Mouse (Mus musculus) G1E (cell line): ENCODE measurements around the gene Ttc4. TPM values are rescaled to one million over a fixed set of nuclear protein-coding genes. Genes with fewer than 3 reads are reported as not detected.

ENCODE experiments used
- ATAC-seq: 2 replicates; pipeline ENCODE4 v1.8.0; 2016; ENCODE audit warnings: mild to moderate bottlenecking; ENCODE audit not compliant: insufficient number of reproducible peaks, poor library complexity, low FRiP score, severe bottlenecking; ENCODE audit errors: extremely low read depth
- DNase-seq: peaks from one replicate; pipeline ENCODE4 v3.0.0; 2012; ENCODE audit warnings: low spot score
- H3K27me3 ChIP-seq: 2 replicates; pipeline ENCODE4 v1.6.1; 2012; ENCODE audit warnings: mild to moderate bottlenecking, low read length, inconsistent platforms; ENCODE audit not compliant: insufficient read depth
- H3K36me3 ChIP-seq: replicated peaks from 2 replicates; pipeline ENCODE3; 2012; ENCODE audit warnings: mild to moderate bottlenecking, inconsistent platforms
- H3K4me1 ChIP-seq: 2 replicates; pipeline ENCODE4 v1.6.1; 2012; ENCODE audit warnings: low read depth, low read length, inconsistent platforms, mixed read lengths; ENCODE audit not compliant: insufficient read depth
- H3K4me3 ChIP-seq: 2 replicates; pipeline ENCODE4 v1.5.1; 2012; ENCODE audit warnings: low read depth, mild to moderate bottlenecking, inconsistent platforms, low read length, moderate library complexity, mixed read lengths
- H3K9me3 ChIP-seq: replicated peaks from 2 replicates; pipeline ENCODE4 v1.6.1; 2012; ENCODE audit warnings: inconsistent platforms
- CTCF ChIP-seq: IDR thresholded peaks from 2 replicates; pipeline ENCODE4 v1.5.1; 2012; ENCODE audit warnings: low read depth, low read length, inconsistent platforms, mixed read lengths
- GATA1 ChIP-seq: IDR thresholded peaks from 2 replicates; pipeline ENCODE4 v1.6.1; 2012; ENCODE audit warnings: borderline replicate concordance, low read length, inconsistent platforms, mixed read lengths
- GATA2 ChIP-seq: IDR thresholded peaks from 2 replicates; pipeline ENCODE4 v1.6.1; 2012; ENCODE audit warnings: low read depth, low read length, inconsistent platforms, borderline replicate concordance
- POLR2AphosphoS5 ChIP-seq: IDR thresholded peaks from 2 replicates; pipeline ENCODE4 v1.6.1; 2012; ENCODE audit warnings: low read depth, low read length, inconsistent platforms; ENCODE audit not compliant: insufficient replicate concordance
- TAL1 ChIP-seq: conservative IDR thresholded peaks from 2 replicates; pipeline ENCODE4 v1.6.1; 2012; ENCODE audit warnings: low read depth, low read length, inconsistent platforms, mixed read lengths
- polyA plus RNA-seq: library from polyadenylated mRNA; stranded (reverse); fragments of >175 nt; gene quantifications from 2 replicates; pipeline ENCODE4 v1.2.3, GENCODE M21; 2012
- total RNA-seq, 2 experiments: library from RNA; stranded (forward) in 1 of 2; stranded (reverse) in 1 of 2; fragments of 200-1000 nt in 1 of 2; fragments of >200 nt in 1 of 2; fragmentation: Nextera tagmentation in 1 of 2; gene quantifications; 2 replicates each; pipeline ENCODE4 v1.2.3; 2014 to 2017

Ttc4 gene
- total and polyA plus RNA-seq, 3 experiments: 16.6 to 73.6 (median 58.7) TPM

DNA sequence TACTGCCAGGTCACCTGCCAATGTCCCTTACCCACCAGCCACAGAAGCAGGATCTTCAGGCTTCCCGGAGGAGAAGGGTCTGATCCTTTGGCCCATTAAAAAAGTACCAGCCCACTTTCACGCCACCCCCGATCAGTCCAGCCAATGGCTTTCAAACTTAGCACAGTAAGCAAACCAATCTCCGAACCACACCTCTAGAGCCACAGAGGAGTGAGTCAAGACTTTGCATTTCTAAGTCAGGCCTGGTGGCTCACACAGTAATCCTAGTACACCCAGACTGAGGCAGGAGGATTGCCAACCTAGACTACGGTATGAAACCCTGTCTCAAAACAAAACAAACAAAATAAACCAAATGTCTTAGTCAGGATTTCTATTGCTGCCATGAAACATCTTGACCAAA is 49.4 kb downstream of the Ttc4 start:
- Histone ChIP-seq H3K27me3 (peaks cover 34% of the 10 kb centered on the region), H3K4me3 (no peak overlapping the region), H3K4me1 (no peaks in the 10 kb centered on the region), H3K9me3 (no peaks in the 10 kb centered on the region), H3K36me3 (no peaks in the 10 kb centered on the region)
- no peak for TF ChIP-seq GATA1
- no peak for TF ChIP-seq GATA2
- TF ChIP-seq POLR2AphosphoS5: no peak
- no peak for TF ChIP-seq TAL1
- TF ChIP-seq CTCF: no peak
- ATAC-seq: no peak
- DNase-seq: no peak

DNA sequence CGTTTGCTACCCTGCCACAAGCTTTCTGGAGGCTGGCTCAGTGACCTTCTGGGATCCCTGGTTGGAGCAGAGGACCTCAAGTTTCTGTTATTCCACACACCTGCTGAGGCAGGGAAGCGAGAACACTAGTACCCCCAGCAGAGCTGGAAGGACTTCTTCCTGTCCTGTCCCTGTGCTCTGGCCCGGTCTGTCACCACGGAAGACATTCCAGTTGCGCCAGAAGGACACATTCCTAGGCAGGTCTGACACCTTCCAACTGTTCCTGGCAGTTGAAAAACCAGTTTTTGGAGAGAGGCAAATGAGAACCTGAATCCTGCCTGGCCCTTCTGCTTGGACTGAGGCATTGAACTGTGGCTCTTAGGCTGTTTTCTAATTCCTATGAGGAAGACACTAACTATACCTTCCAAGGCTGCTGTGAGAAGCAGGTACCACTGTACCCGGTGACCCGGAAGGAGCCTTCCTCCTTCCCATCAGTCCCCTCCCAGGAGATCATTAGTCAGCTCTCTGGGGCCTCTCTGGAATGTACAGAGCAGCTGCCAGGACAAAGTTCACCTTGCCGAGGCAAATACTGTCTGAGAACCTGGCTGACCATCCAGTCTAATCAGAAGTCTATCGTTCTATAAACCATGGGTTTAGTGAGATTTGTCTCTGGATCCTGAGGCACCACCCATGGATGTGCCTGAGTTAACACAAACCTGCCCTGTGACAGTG is 49.9 kb downstream of the Ttc4 start:
- Histone ChIP-seq H3K4me3 (no peak overlapping the region), H3K27me3 (peaks cover 33% of the 10 kb centered on the region), H3K4me1 (no peaks in the 10 kb centered on the region), H3K36me3 (no peaks in the 10 kb centered on the region), H3K9me3 (no peaks in the 10 kb centered on the region)
- TF ChIP-seq POLR2AphosphoS5: no peak
- no peak for TF ChIP-seq GATA2
- no peak for TF ChIP-seq CTCF
- TF ChIP-seq GATA1: no peak
- no peak for TF ChIP-seq TAL1
- no peak for ATAC-seq
- no peak for DNase-seq

DNA sequence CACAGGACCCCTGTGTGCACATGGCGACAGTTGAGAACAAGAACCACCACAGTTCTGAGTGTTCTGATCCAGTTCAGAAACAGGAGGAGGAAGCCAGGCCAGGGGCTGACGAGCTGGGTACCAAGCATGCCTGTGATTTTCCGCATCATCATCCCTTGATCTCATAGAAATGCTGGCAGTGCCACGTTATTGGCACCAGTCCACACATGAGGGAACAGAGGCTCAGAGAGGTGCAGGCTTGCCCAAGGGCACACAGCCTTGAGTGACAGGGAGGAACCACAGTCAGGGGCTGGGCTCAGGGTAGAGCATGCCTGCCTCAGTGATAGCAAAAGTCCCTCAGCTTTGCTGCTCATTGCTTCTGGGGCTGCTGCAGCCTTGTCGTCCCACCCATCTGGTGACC is 50.9 kb downstream of the Ttc4 start:
- DNase-seq (no peak), ATAC-seq (no peak)
- no peaks in the 10 kb centered on the region for H3K36me3 ChIP-seq
- TF ChIP-seq POLR2AphosphoS5 (no peak), TAL1 (no peak), GATA1 (no peak), GATA2 (no peak), CTCF (no peak)
- no peaks in the 10 kb centered on the region for H3K9me3 ChIP-seq
- no peak overlapping the region for H3K4me3 ChIP-seq
- peaks cover 28% of the 10 kb centered on the region for H3K27me3 ChIP-seq
- no peaks in the 10 kb centered on the region for H3K4me1 ChIP-seq

GRCm38 (mm10) chr4:106624271-106624670 is 54.5 kb downstream of the Ttc4 start:
- no peaks in the 10 kb centered on the region for H3K4me1 ChIP-seq
- TF ChIP-seq POLR2AphosphoS5 (no peak), GATA2 (no peak), TAL1 (no peak), GATA1 (no peak), CTCF (no peak)
- DNase-seq (no peak), ATAC-seq (no peak)
- no peak overlapping the region for H3K4me3 ChIP-seq
- H3K36me3 ChIP-seq: no peaks in the 10 kb centered on the region
- peaks cover 26% of the 10 kb centered on the region for H3K27me3 ChIP-seq
- no peaks in the 10 kb centered on the region for H3K9me3 ChIP-seq

- Histone ChIP-seq H3K27me3 (peaks cover 23% of the 10 kb centered on the region), H3K36me3 (no peaks in the 10 kb centered on the region), H3K9me3 (no peaks in the 10 kb centered on the region), H3K4me1 (peaks cover 2% of the 10 kb centered on the region; the same call in 1 of the 2 replicates), H3K4me3 (no peak overlapping the region)
- ATAC-seq: no peak
- TF ChIP-seq GATA1: no peak
- no peak for TF ChIP-seq CTCF
- DNase-seq: no peak
These were observed 56.0 kb downstream of the Ttc4 start for GRCm38 (mm10) chr4:106622712-106623111.

- TF ChIP-seq POLR2AphosphoS5: no peak
- no peak for TF ChIP-seq CTCF
- TF ChIP-seq GATA1: no peak
- no peak for TF ChIP-seq TAL1
- TF ChIP-seq GATA2: no peak
- H3K4me1 ChIP-seq: peaks cover 8% of the 10 kb centered on the region
- DNase-seq: no peak
- no peaks in the 10 kb centered on the region for H3K36me3 ChIP-seq
- no peak for ATAC-seq
- H3K4me3 ChIP-seq: no peak within 1 kb of the TSS
- peaks cover 26% of the 10 kb centered on the region for H3K27me3 ChIP-seq
- no peaks in the 10 kb centered on the region for H3K9me3 ChIP-seq
These were observed 56.7 kb downstream of the Ttc4 start, which contains the start of gene Ttc22 for GRCm38 (mm10) chr4:106622030-106622493. TSS of gene Ttc22 (plus strand) at chr4:106622432.

- DNase-seq (no peak), ATAC-seq (no peak)
- H3K4me1 ChIP-seq: peaks cover 12% of the 10 kb centered on the region
- H3K9me3 ChIP-seq: no peaks in the 10 kb centered on the region
- H3K36me3 ChIP-seq: no peaks in the 10 kb centered on the region
- peaks cover 29% of the 10 kb centered on the region for H3K27me3 ChIP-seq
- H3K4me3 ChIP-seq: no peak overlapping the region
- TF ChIP-seq GATA1 (no peak), TAL1 (no peak), GATA2 (no peak), CTCF (no peak), POLR2AphosphoS5 (no peak)
These were observed 57.3 kb downstream of the Ttc4 start for GRCm38 (mm10) chr4:106621428-106621827.
